Mouse (Mus musculus): ENCODE results near the gene Gm128.

DNA sequence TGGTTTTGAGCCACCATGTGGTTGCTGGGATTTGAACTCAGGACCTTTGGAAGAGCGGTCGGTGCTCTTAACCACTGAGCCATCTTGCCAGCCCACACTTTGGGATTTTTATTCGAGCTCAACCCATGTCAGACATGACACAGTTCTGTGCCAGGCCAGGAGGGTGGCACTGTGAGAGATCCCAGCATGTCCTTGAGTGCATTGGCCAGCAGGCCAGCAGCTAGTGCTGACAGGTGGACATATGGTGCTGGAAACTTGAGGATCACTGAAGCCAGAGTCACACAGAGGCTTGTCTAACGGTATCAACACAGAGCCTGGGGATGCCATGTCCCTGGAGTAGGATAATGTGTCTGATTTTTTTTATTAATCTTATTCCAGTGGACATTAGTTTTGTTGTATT lies 48.0 kb upstream of the Gm128 start:
- TF ChIP-seq POLR2A (IDR thresholded peaks at IDR 0.05; ENCODE audit: insufficient read depth, low read depth, low read length) (no peak), CTCF (IDR thresholded peaks at IDR 0.05) (no peak), EP300 (IDR thresholded peaks at IDR 0.05; ENCODE audit: insufficient read depth, low read depth, low read length) (no peak)

Data from heart, adult 2 months (tissue).